Mouse (Mus musculus): ENCODE data around the gene Dtx2.
A peak's percentile ranks its signal among the peaks of the same experiment; 100 is the strongest.

Gene Dtx2

DNA sequence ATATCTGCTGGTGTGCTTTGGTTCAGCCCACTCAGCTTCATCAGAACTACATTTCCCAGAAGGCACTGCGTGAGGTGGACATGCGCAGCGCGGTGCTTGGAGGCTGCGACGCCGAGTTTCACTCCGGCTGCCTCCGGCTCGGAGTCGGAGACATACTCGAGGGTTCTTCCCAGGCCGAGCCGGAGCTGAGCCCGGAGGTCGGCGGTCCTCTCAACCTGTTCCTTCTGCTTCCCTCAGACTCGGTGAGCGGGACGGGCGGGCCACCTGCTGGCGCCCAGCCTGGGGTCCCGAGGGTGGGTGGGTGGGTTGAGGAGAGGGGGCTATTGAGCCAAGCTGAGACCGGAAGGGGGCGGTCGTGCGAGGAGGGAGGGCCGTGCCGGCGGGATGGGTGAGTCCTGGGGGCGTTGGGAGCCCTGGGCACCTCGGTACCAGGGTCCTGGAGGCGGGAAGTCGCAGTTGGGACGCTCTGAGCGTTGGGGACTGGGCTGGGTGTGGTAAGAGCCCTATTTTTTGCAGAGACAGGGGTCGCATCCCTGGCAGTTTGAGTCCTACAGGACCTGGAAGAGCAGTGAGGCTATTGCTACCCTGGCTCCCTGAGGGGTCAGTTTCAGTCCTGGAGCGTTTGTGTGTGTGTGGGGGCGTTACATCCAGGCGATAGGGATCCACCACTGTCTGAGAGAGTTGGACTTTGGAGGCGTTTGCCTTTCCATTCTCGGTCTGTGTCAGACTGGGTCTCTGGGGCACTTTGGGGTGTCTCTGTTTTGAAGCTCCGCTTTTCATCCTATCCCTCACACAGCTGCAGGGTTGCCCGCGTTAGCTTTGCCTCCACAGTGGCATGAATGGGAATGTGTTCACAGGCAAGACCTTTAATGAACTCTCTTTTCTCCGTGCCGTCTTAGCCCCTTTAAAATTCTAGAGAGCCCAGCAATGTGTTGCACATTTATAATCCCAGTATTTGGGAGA, at the start of gene Dtx2:
Dtx2 (plus strand) TSS at position 76 of the 963 bp plus-strand sequence.
- DNase-seq (ENCODE audit: low read depth, low spot score), result peak; percentile 93

DNA sequence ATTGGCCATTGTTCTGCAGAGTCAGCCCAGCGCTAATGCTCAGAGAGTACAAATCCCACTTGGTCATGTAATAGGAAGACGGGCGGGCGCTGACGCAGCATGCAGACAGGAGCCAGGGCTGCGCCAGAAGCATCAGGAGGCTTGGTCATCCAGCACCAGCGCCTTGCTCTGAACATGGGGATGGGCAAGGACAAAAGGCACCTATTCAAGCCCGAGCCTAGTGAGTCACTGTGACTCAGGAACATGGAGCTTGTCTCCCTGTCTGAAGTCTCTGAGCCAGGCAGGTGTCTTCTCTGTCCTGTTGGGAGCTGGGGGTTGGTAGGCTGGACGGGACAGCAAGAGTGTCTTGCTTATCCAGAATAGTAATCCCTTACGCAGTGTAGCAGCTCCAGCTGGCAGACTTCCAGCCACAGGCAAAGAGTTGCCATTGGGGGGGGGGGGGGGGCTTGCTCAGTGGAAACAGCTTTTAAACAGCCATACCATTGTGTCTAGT, 48.6 kb upstream of the Dtx2 start:
- DNase-seq (ENCODE audit: low read depth, low spot score), result no peak

DNA sequence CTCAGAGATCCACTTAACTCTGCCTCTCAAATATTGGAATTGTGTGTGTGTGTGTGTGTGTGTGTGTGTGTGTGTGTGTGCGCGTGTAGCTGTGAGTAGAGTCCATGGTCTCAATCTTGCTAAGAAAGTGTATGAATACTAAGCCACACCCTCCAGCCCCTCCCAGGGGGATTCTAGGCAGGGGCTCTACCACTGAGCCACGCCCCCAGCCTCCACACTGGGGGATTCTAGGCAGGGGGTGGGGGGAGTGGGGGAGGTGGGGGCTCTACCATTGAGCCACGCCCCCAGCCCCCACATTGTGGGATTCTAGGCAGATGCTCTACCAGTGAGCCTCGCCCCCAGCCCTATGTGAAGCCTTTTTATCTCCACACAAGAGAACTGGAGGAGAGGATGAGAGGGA, 48.0 kb upstream of the Dtx2 start:
- DNase-seq (ENCODE audit: low read depth, low spot score), result no peak

DNA sequence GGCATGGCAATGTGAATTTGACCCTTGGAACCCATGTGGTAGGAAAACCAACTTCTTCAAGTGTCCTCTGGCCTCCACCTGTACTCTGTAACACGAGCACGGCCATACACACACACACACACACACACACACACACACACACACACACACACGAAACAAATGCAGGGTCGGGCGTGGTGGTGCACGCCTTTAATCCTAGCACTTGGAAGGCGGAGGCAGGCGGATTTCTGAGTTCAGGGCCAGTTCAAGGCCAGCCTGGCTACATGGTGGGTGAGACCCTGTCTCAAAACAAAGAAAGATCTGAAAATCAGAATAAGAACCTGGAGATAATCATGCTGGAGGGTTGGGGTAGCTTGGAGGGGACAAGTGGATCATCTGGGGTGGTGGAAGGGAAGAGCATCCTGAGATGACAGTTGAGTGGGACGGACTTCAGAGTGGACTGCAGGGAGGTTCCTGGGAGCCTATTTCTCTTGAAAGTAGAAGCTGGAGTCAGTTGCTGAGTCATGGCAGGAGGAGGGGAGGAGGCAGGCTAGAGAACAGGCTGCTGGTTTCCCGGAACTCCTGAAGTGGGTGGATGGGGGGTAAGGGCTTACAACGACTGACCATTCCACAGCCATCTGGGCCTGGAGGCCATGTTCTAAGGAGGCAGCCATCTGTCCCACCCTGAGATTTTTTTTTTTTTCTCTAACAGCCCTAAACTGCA, 43.7 kb upstream of the Dtx2 start:
- peak; percentile 87 for DNase-seq (ENCODE audit: low read depth, low spot score)

DNA sequence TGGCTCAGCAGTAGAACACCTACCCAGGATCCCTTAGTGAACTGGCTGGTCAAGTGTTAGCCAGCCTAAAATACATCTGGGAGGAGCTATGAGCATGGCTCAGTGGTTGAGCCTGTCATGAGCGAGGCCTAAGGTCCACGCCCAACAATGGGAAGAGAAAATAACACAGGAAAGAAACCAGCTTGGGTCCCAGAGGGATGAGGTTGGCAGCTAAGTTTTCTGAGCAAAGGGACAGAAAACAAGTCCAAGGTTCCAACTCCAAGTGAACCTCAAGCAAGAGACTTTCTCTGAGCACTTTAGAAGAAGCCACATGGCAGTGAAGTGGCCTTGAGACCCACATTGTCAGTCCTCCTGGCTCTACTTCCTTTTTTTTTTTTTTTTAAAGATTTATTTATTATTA, 42.9 kb upstream of the Dtx2 start:
- DNase-seq (ENCODE audit: low read depth, low spot score), result peak; percentile 49

DNA sequence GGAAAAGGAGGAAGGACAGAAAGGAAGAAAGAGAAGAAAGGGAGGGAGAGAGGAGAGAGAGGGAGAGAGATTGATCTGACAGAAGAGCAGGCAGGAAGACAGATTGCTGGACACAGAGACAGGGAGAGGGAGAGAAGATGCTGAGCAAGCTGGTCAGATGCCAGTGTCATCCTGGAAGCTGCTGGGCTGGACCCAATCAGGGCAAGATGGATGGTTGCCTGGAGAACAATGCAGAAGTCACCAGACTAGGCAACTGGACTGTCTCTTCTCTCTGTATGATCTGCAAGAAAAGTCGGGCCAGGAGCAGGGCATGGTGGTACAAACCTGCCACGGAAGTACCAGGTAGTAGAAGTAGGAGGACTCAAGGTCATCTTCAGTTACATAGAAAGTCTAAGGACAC, 41.8 kb upstream of the Dtx2 start:
- no peak for DNase-seq (ENCODE audit: low read depth, low spot score)

DNA sequence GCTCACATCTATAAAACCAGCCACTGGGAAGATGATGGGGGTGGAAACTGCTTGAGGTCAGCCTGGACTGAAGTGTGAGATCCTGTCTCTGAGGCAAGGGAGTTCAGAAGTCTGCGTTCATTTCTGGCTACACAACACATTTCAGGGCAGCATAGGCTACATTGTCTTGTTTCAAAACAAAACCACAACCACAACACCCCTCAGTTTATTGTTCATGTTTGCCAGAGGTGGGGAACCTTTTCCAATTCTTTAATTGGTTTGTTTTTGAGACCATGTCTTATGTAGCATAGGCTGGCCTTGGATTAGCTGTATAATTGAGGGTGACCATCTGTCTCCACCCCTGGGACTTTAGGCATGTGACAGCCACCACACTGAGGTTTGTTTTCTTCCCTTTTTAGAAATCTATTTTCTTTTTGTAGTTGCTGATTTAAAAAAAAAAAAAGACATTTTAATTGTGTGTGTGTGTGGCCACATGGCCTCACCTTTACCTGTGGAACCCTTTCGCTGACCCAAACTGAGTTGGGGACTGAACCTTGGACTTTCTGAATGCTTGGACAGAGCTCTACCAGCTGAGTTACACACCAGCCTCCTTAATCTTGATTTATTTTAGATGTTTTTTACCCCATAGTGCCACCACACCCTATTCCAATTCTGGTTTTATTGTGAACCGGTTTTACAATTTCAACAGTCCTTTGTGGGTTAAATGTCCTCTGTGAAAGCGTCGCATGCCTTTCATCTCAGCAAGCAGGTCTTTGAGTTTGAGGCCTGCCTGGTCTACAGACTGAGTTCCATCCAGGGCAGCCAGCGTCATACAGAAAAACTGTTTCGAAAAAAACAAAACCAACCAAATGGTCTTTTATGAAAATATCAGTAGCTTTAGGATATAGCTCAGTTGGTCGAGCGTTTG, 38.0 kb upstream of the Dtx2 start:
- no peak for DNase-seq (ENCODE audit: low read depth, low spot score)

DNA sequence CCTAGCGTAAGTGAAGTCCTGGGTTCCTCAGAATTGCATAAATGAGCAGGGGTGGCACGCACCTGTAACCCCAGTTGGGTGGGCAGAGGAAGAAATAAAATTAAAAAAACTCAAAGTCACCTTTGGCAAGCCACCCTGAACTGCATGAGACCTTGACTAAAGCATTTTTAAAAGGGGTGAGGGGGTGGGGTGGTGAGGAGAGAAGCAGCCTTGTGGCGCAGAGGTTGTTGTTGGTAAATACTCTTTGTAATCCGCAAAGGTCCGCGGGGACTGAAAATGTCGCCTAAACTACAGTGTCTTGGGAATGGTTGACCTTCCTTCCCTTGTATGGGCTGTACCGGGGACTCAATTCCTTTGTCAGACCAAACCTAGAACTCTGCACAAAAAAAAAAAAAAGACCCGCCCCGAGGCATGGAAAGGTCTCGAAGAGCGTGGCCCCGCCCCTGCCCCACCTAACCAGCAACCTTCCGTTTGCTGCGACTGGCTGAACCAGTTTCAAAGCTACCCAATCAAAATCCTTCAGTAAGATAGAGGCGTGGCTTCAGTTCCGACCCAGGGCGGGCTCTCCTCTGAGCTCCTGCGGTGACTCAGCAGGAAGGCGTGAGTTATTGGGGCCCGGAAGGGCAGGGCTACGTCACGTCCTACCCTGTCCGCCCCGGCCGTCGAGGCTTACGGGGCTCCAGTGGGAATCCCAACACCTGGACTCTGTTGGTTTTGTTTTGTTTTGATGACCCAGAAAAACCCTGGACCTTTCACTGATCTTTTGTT, 37.2 kb upstream of the Dtx2 start:
- peak; percentile 100 for DNase-seq (ENCODE audit: low read depth, low spot score)

DNA sequence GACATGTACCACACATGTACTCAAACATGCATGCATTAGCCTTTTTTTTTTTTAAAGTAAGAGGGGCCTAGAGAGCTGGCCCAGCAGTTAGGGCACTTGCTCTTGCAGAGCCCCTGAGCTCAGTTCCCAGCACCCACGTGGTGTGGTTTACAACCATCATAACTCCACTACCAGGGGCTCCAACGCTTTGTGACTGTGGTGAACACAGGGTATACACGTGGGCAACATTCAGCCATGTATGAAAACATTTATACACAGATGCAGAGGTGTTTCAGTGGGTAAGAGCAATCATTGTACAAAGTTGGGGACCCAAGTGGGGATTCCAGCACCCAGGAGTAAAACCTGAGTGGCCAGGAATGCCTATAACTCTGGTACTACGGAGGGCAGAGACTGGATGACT, 36.2 kb upstream of the Dtx2 start:
- DNase-seq (ENCODE audit: low read depth, low spot score), result no peak

DNA sequence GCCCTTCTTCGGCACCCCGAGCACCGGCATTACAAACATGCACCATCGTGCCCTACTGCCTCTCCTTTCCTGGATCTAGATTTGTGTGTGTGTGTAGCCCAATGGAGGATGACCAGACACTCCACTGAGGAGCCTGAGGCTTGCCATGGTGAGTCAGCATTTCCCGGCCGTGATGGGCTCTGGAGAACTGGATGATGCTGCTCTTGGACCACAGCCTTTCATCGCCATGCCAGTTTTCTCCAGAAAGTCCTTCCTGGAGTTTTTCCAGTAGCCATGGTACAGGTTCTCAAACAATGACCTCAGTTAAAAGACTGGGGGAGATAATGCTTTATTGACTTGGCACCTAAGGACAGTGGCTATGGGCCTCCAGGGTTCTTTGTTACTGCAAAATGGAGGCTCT, 34.7 kb upstream of the Dtx2 start:
- peak; percentile 91 for DNase-seq (ENCODE audit: low read depth, low spot score)

DNA sequence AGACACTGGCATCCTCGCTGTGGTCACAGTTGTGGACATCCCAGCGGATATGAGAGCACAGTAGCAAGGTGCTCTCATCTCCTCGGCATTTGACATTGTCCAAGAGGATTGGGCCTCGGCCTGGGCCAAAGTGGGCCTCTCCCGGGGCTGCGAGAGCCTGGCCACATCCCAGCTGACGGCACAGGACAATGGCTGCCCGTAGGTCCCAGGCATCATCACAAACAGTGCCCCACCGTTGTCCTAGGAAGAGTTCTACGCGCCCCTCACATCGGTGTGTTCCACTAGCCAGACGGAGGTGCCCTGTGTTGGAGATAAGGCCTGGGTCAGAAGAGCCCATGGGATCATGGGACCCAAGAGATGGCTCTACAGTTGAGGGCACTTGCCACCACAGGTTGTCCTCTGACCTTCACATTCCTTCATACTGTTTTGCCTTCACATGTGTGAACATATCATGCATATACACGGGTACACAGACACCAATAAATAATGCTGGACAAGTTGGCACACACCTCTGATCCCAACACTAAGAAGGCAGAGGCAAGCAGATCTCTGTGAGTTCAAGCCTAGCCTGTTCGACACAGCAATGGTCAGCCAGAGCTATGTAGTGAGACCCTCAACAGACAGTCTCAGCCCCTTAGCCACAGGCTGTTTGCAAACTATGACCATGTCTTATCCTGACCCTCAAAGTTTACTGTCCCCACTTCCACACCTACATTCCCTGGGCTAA, 33.5 kb upstream of the Dtx2 start:
- no peak for DNase-seq (ENCODE audit: low read depth, low spot score)

DNA sequence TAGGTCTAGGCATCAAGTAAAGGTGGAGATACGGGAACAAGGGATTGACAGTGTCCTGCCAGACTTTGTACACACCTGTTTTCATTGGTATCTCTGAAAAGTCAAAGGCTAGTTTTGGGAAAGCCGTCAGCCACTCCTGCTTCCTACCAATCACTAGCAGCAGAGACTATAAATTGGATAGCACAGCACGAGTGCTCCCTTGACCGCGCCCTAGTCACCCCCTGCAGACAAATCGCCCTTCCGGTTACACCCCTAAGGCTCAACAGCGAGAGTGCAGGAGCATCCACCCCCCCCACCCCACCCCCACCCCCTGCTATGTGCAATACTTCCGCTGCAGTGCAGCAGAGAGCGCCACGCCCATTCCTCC, 32.5 kb upstream of the Dtx2 start:
- no peak for DNase-seq (ENCODE audit: low read depth, low spot score)

DNA sequence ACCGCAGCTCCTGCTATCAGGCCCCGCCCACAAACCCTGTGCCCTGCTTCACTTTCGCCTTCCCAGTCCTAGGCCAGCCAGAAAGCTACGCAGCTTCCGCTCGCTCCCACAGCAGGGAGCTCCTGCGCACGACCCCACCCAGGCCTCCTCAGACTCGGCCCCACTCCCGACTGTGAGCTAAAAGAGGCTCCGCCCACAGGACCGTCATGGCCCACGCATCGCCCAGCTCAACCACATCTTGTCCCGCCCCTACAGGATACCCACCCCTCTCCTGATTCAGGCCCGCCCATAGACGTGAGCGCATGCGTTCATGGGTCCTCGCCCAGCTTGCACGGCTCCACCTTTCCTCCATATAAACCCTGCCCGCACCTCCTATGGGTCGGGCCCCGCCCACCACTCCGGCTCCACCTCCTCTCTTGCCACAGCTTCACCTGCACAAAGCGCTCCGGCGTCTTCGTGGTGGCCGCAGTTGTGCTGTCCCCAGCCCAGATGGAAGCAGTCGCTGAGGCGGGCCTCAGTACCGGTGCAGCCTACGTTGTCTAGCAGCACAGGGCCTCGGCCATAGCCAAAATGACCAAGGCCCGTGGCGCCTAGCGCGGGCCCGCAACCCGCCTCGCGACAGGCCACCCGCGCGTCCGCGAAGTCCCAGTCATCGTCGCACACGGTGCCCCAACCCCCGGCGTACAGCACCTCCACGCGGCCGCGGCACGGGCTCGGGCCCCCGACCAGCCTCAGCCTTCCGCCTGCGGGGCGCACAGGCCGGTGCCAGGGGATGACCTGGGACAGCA, 31.9 kb upstream of the Dtx2 start:
- peak; percentile 100 for DNase-seq (ENCODE audit: low read depth, low spot score)

DNA sequence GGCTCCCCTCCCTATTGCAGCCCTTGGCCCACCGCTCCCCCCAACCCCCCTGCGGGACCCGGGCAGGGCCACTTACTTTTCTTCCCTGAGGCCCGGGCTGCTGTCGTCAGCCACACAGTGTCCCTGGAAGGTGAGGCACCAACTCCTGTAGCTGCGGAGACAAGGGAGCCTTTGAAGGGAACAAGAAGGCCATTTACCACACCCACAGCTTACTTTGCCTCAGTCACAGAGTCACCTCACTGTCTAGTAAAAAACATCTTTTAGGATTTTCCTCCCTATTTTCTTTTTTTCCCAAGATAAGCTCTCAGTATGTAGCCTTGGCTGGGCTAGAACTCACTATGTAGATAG, 31.3 kb upstream of the Dtx2 start:
- no peak for DNase-seq (ENCODE audit: low read depth, low spot score)

DNA sequence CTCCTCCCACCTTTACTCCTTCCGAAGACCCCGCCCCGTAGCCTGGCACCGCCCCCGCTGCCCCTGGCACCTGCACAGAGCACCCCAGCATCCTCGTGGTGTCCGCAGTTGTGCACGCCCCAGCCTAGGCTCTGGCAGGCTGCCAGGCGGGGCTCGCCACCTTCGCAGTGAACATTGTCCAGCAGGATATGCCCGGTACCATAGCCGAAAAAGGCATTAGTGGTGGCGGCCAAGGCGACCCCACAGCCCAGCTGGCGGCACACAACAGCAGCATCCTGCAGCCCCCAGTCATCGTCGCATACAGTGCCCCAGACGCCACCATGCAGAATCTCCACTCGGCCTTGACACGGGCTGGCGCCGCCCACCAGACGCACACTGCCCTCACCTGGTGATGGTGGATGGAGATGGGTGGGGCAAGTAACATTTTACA, 29.1 kb upstream of the Dtx2 start:
- no peak for DNase-seq (ENCODE audit: low read depth, low spot score)

DNA sequence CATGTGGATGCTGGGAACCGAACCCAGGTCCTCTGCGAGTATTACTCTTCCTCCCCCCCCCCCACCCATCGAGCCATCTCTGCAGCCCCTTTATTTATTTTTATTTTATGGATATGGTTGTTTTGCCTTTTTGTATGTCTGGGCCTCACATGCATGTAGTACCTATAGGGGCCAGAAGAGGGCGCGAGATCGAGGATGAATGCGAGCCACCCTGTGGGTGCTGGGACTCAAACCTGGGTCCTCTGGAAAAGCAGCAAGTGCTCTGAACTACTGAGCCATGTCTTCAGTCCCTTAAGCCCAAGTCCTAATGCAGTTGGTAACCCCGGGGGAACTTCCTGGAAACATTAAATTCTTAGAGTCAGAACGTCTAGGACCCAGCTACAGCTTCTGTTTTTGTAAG, 27.7 kb upstream of the Dtx2 start:
- DNase-seq (ENCODE audit: low read depth, low spot score), result peak; percentile 38

DNA sequence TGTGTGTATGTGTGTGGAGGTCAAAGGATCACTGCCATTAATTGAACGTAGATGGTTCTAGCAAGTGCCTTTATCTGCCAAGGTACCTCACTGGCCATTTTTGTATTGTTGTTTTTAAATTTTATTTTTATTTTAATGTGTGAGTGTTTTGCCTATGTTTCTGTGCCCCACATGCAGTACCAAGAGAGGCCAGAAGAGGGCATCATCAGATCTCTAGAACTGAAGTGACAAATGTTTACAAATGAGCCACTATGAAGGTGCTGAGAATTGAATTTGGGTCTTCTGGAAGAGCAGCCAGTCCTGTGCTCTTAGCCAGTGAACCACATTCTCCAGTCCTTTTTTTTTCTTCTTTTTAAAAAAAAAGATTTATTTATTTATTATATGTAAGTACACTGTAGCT, 25.8 kb upstream of the Dtx2 start:
- DNase-seq (ENCODE audit: low read depth, low spot score), result peak; percentile 80

DNA sequence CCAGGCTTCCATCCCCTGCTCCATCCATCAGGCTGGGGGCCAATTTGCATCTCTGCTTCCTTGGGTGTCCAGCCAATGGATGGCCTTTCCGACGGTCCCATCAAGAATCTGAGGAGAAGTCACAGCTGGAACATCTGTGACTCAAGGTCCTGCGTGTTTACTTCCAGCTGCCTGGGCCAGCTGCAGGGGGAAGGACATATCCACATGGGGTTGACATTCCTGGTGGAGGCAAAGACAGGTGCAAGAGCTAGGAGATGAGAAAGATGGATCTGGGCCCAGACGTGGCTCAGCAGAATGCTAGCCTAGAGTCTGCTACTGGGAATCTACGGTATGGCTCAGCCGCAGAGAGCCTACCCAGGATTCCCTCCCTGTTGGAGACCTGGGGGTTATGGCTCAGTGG, 24.4 kb upstream of the Dtx2 start:
- no peak for DNase-seq (ENCODE audit: low read depth, low spot score)

DNA sequence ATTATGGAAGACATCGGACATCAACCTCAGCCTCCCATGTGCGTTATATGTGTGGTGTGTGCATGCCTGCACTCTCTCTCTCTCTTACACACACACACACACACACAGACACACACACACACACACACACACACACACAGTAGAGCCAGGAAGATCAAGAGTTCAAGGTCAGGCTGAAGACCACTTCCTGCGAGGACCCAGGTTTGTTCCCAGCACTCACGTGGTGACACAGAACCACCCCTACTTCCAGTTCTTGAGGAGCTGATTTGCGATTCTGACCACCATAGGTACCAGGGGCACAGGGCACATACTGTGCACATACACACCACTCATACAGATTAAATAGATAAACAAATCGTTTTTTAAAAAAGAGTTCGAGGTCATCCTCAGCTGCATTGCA, 22.7 kb upstream of the Dtx2 start:
- DNase-seq (ENCODE audit: low read depth, low spot score), result no peak

DNA sequence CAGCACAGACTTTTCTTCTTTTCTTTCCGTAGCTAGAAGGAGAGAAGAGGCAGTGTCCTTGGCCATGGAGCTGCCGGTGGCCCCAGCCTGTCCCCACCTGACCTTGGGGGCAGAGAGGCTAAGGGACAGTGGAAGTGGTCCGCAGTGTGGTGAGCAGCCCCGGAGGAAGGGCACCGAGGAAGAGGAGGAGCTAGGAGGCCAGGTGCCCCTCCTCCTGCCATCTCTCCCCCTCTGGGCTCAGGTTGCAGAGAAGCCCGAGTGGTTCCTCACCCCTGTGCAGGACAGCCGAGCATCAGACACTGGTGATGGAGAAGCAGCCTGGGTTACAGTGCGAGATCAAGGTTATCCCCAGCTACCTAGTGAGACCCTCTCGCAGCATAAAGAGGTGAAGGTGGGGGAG, 20.2 kb upstream of the Dtx2 start, which contains the start of gene Ssc4d:
Ssc4d (minus strand) TSS at position 167 of the 400 bp plus-strand sequence.
- DNase-seq (ENCODE audit: low read depth, low spot score), result no peak

Measured in 3T3-L1 (cell line).